Mouse (Mus musculus): ENCODE data around the gene Angptl2.

DNA sequence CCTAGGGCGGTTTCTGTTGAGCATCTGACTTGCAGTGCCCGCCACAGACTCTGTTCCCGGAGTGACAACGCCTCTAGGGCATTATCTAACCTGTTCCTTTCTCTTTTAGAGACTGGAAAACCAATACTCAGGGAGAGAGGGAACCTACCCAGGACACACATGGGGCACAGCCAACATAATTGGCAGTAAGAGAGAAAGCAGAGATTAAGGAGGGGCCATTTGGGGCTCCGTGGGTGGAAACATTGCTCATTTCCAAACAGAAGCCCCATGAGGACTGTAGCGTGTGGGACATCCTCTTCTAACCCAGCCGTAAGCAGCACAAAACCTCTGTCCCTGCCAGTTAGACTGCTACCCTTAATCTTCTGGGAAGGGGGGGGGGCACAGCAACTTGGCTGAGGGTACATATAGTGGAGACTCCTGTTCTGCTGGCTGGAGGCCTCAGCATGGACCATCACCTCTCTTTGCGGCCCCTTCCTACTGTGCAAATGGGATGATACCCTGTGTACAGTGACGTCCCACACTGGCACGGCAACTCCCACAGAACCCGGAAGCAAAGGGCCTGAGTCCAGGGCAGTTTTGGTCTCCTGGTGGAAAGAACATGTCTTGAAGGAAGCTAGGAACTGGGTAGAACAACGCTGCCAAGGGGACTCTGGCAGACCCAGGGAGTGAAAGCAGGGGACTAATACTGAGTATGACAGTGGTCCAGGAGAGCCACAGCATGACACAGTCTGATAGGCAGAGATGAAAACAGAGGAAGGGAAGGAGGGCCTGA, 59.0 kb downstream of the Angptl2 start:
- no peak for TF ChIP-seq POLR2A (IDR thresholded peaks at IDR 0.05; ENCODE audit: low read depth, low read length)
- TF ChIP-seq CTCF (IDR thresholded peaks at IDR 0.05; ENCODE audit: borderline replicate concordance, insufficient read depth, low read length) = no peak

All from embryonic fibroblast, embryonic 13.5 days (primary cell).